Mouse (Mus musculus) monocyte, adult 5-6 weeks (primary cell): Measurements from ENCODE around the gene 4930550C14Rik. TPM values are rescaled to one million over a fixed set of nuclear protein-coding genes. Genes with fewer than 3 reads are reported as not detected.

Source experiments
- total RNA-seq: library from RNA; stranded (forward); fragments of 200-1000, 200-491, 200-594 nt; gene quantifications from 3 replicates; pipeline ENCODE4 v1.2.3, GENCODE M21; 2017

4930550C14Rik gene
- total RNA-seq, 1 experiment from 2014 or later: not detected

Other genes starting within 250 kb of the 4930550C14Rik start
- 53.4 to 78.5 TPM (median 55.8 TPM) in 3 replicates for gene Ddx10, start 154.3 kb upstream of the 4930550C14Rik start, total RNA-seq
- gene Exph5, start 100.7 kb upstream of the 4930550C14Rik start, total RNA-seq: not detected in 3 replicates
- 1.7 to 2.8 TPM (median 2.6 TPM) in 3 replicates for gene Kdelc2, start 18.3 kb upstream of the 4930550C14Rik start, total RNA-seq
- gene Atm, start 134.4 kb downstream of the 4930550C14Rik start, total RNA-seq: 21.4 to 53.1 TPM (median 22.3 TPM) in 3 replicates
- gene Npat, start 134.7 kb downstream of the 4930550C14Rik start, total RNA-seq: 14.0 to 16.8 TPM (median 15.1 TPM) in 3 replicates
- gene Acat1, start 208.1 kb downstream of the 4930550C14Rik start, total RNA-seq: 21.0 to 31.0 TPM (median 28.5 TPM) in 3 replicates